Mouse (Mus musculus) spleen, postnatal 10 days (tissue): ENCODE measurements around the gene Dip2b.
"Not testable (repeated sequence)": the region's sequence is repeated elsewhere in the genome, so short reads cannot be mapped to it uniquely, and the experiment has no call there.

Experiments
- DNase-seq, 2 experiments: peaks; one replicate each; pipeline ENCODE4 v3.0.0; 2021 to 2022; ENCODE audit warnings: low spot score in 2 of 2

The Dip2b gene

DNA sequence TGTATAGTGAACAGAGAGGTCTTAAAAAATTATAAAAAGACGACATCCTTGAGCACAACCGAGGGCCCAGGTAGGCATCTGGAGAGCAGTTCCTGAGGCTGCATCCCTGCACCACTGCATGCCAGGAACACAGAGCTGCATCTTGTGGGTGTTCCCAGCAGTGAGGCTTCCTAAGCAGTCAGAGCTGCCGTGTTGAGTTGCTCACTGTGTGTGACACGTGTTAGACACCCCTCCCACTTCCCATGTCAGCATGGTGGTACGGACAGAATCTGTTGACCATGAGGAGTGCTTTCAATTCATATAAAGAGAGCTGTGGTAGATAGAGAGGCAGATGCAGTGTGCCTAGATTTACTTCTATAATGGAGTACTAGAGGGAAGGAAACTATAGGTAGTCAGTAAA, 218.8 kb downstream of the Dip2b start:
- no peak for DNase-seq

DNA sequence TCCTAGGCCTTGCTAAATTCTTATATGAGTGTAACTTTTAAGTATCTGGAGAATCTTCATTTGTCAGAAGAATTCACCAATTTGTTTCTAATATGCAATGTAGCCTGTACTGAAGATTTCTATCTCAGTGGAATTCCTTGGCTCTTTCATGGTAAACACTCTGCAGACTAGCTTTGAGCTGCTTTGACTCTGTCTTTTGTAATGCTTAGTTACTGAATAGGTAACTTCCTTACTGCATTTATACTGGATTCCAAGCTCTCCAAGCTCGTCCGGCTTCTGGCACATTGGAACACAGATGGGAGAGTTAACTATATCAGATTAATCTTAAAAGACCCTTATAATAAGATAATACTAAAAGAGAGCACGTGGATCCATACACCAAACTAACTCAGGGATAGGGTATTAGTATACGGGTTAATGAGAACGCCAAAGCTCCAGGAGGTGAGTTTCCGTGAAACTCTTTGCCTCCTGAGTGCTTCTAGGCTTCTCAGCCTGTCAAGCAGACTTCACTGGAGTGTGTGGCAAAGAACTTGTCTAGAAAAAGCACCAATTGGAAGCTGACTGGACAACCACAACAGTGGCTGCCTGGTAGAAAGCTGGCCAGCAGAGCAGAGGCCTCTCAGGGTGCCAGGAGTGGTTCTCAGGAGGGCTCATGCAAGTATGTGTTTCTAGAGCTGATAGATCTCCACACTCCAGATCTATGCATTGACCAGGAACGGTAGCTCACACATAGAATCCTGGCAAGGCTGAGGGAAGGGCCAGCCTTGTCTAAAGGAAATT, 220.4 kb downstream of the Dip2b start:
- no peak for DNase-seq

DNA sequence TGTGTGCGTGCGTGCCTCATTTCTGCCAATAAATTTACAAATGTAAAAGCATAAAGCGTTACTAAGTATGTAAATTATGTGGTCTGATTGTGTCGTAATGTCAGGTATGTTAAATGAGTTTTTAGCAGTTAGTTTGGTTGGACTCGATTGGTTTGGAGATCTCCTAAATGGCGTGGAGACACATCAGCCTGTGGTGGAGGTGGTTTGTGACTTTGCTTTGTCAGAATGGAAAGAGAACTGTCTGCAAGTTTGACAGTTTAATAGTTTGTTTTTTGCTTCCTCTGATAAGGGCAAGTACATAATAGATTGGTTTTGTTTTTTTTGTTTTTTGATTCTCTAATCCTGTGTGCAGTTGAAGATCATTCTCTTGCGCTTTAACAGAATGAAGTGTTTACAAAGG, 221.9 kb downstream of the Dip2b start:
- DNase-seq = not testable (repeated sequence)

GRCm38 (mm10) chr15:100263246-100263905, 224.9 kb downstream of the Dip2b start:
- no peak for DNase-seq

DNA sequence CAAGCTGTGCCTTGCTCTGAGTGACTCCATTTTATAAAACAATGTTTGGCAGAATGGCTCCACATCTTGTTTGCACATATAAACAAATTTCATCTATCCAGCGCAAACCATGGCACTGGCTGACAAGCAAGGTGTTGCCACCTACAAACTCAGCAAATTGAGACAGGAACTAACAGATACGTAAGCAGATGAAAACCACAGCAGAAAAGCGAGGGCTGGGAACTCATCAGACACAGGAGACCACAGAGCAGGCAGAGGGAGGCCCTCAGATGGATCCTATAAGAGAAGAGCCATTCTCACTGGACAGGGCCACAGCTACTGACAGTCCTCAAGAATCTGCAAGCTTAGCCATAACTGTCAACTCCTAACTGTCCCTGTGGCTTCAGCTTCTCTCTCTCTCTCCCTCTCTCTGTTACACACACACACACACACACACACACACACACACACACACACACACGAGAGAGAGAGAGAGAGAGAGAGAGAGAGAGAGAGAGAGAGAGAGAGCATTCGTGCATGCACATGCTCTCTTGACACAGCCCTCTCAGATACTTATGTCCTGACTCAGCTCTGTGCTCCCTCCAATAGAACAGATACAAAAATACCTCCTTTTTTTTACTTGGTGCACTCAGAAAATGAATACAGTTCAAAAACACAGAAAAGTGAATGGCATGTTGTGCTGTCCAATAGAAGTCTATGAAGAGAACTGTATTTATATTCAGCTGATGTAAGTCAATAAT, 227.3 kb downstream of the Dip2b start:
- DNase-seq = no peak

DNA sequence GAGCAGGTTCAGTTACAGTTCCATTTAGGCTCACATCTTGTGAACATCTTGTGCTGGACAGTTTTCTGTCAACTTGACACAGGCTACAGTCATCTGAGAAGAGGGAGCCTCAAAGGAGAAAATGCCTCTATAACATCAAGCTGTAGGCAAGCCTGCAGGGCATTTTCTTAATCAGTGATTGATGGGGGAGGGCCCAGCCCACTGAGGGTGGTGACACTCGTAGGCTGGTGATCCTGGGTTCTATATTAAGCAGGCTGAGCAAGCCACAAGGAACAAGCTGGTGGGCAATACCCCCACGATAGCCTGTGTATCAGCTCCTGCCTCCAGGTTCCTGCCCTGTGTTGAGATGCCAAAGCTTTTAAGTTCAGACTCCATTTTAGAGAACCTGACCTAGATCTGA, 230.5 kb downstream of the Dip2b start:
- no peak for DNase-seq
